Mouse (Mus musculus) frontal cortex, adult 2 months (tissue): ENCODE results near the gene Npepps. TPM values are rescaled to one million over a fixed set of nuclear protein-coding genes. Genes with fewer than 3 reads are reported as not detected.
"Not testable (repeated sequence)": the region's sequence is repeated elsewhere in the genome, so short reads cannot be mapped to it uniquely, and the experiment has no call there.

Experiments used
- DNase-seq, 2 experiments: peaks; one replicate each; pipeline ENCODE4 v3.0.0; 2022; ENCODE audit warnings: low spot score in 1 of 2; ENCODE audit errors: extremely low spot score in 1 of 2
- polyA plus RNA-seq: library from polyadenylated mRNA; depleted of rRNA; stranded (reverse); fragments of >200 nt; gene quantifications from 2 replicates; pipeline ENCODE4 v1.2.3, GENCODE M21; 2012; rRNA removed

The Npepps gene
- polyA plus RNA-seq = 82.1 and 103 TPM in 2 replicates

- peak in 1 of 2 experiments; percentile 61 for DNase-seq
These were observed at the start of gene Npepps for GRCm38 (mm10) chr11:97280216-97280861. Gene Npepps, minus strand, starts transcription at chr11:97280638.

GRCm38 (mm10) chr11:97328148-97328547, 47.7 kb upstream of the Npepps start:
- peak in 1 of 2 experiments; percentile 79 for DNase-seq

- DNase-seq = no peak
These were observed 44.8 kb upstream of the Npepps start for GRCm38 (mm10) chr11:97325224-97325623.

GRCm38 (mm10) chr11:97321894-97322600, 41.6 kb upstream of the Npepps start:
- not testable (repeated sequence) for DNase-seq

- DNase-seq = no peak
These were observed 40.8 kb upstream of the Npepps start for GRCm38 (mm10) chr11:97321197-97321596.

- peak; percentile 94 to 99 for DNase-seq
These were observed 35.4 kb upstream of the Npepps start, which contains the start of gene Mrpl45 for GRCm38 (mm10) chr11:97315504-97316503. Gene Mrpl45, plus strand, starts transcription at chr11:97315716.

- DNase-seq = no peak
These were observed 34.5 kb upstream of the Npepps start for GRCm38 (mm10) chr11:97314751-97315503.

- no peak for DNase-seq
These were observed 33.7 kb upstream of the Npepps start for GRCm38 (mm10) chr11:97314110-97314509.

- not testable (repeated sequence) for DNase-seq
These were observed 32.4 kb upstream of the Npepps start for GRCm38 (mm10) chr11:97312871-97313270.

GRCm38 (mm10) chr11:97310895-97311631, 30.6 kb upstream of the Npepps start:
- peak in 1 of 2 experiments; percentile 30 for DNase-seq

- DNase-seq = peak; percentile 52 to 87
These were observed 29.6 kb upstream of the Npepps start for GRCm38 (mm10) chr11:97309911-97310571.

- peak in 1 of 2 experiments; percentile 46 for DNase-seq
These were observed 29.0 kb upstream of the Npepps start for GRCm38 (mm10) chr11:97309451-97309836.

GRCm38 (mm10) chr11:97308806-97309450, 28.5 kb upstream of the Npepps start:
- no peak for DNase-seq

GRCm38 (mm10) chr11:97307294-97308069, 27.0 kb upstream of the Npepps start:
- no peak for DNase-seq

- no peak for DNase-seq
These were observed 24.2 kb upstream of the Npepps start for GRCm38 (mm10) chr11:97304631-97305030.

- DNase-seq = peak in 1 of 2 experiments; percentile 74
These were observed 21.9 kb upstream of the Npepps start for GRCm38 (mm10) chr11:97302231-97302781.

- DNase-seq = no peak
These were observed 21.0 kb upstream of the Npepps start for GRCm38 (mm10) chr11:97301406-97301805.
